In the genomic region with DNA sequence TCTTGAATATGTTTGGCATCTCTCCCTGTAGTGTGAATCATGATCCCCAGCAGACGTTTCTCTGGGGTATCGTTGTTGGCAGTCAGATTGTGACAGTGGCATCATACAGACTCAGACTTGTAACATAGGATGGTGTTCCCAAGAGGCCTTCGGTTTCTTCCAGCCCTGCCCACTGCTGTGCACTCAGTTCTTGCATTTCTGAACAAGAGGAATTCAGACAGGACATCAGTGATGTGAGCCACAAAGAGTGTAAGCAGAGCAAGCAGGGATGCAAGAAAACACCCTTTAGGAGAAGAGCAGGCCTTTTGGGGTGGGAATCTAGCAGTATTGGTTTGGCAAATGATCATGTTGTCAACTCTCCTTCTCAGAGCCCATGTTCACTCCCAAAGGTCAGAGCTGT, we compare ENCODE assay signal across 15 mouse cellular contexts.
"Had no signal": no experiment of that assay in that cellular context is flagged by ENCODE, and none has a peak within 500 bp of the region (broad histone marks: within the 10 kb centered on the region; RNA-seq: fewer than 3 reads in every experiment).

No protein-coding gene starts in this region.

- H3K27ac ChIP-seq: midbrain, embryonic 10.5 days; midbrain, embryonic 12.5 days; neural tube, embryonic 12.5 days; stomach, embryonic 15.5 days; stomach, postnatal 0 days had no signal

- H3K27me3 ChIP-seq: midbrain, embryonic 12.5 days; neural tube, embryonic 12.5 days; stomach, embryonic 15.5 days had no signal

- DNase-seq: lung, embryonic 14.5 days; lung, postnatal 10 days; lung, postnatal 4 days; midbrain, embryonic 14.5 days; right cerebral cortex, postnatal 14 days; thymus, adult 2 months; thymus, postnatal 25 days; thymus, postnatal 4 days had no signal

- H3K4me3 ChIP-seq: midbrain, embryonic 10.5 days; midbrain, embryonic 12.5 days; myocyte; neural tube, embryonic 12.5 days; stomach, embryonic 15.5 days had no signal

- H3K4me1 ChIP-seq: midbrain, embryonic 10.5 days; midbrain, embryonic 12.5 days; neural tube, embryonic 12.5 days; stomach, embryonic 15.5 days had no signal

- H3K9ac ChIP-seq: lung, embryonic 14.5 days; midbrain, embryonic 12.5 days; neural tube, embryonic 12.5 days; stomach, embryonic 15.5 days had no signal

- H3K9me3 ChIP-seq: midbrain, embryonic 10.5 days; midbrain, embryonic 12.5 days; neural tube, embryonic 12.5 days; stomach, embryonic 15.5 days had no signal

- ATAC-seq: midbrain, embryonic 16.5 days had no signal

- H3K36me3 ChIP-seq: midbrain, embryonic 10.5 days; midbrain, embryonic 12.5 days; neural tube, embryonic 12.5 days; stomach, embryonic 15.5 days had no signal

- H3K4me2 ChIP-seq: lung, embryonic 14.5 days; midbrain, embryonic 12.5 days; neural tube, embryonic 12.5 days; stomach, embryonic 15.5 days had no signal
